Mouse (Mus musculus) intestine, embryonic 16.5 days (tissue): Measurements from ENCODE around the gene P2rx6. TPM values are rescaled to one million over a fixed set of nuclear protein-coding genes. Genes with fewer than 3 reads are reported as not detected.

ENCODE experiments used
- ATAC-seq: fragments of 200-750 bp; cut with Nextera tagmentation; 2 replicates; pipeline ENCODE4 v1.8.0; 2017; ENCODE audit warnings: moderate TSS enrichment, moderate library complexity
- H3K27ac ChIP-seq: fragments of 300-500 bp; sonication (generic); 2 replicates; pipeline ENCODE4 v1.5.1; 2014; ENCODE audit warnings: mild to moderate bottlenecking, low read length
- H3K27me3 ChIP-seq: fragments of 300-500 bp; sonication (generic); replicated peaks from 2 replicates; pipeline ENCODE4 v1.6.1; 2014; ENCODE audit warnings: low read length, control low read depth, mixed read lengths; ENCODE audit not compliant: control insufficient read depth, insufficient read depth
- H3K36me3 ChIP-seq: fragments of 300-500 bp; sonication (generic); 2 replicates; pipeline ENCODE4 v1.6.1; 2014; ENCODE audit warnings: low read length, control low read depth; ENCODE audit not compliant: control insufficient read depth, insufficient read depth
- H3K4me1 ChIP-seq: fragments of 300-500 bp; sonication (generic); 2 replicates; pipeline ENCODE4 v1.6.1; 2014; ENCODE audit warnings: low read length, control low read depth, mixed read lengths; ENCODE audit not compliant: control insufficient read depth, insufficient read depth
- H3K4me2 ChIP-seq: fragments of 300-500 bp; sonication (generic); 2 replicates; pipeline ENCODE4 v1.6.1; 2014; ENCODE audit warnings: low read depth, low read length, control low read depth
- H3K4me3 ChIP-seq: fragments of 300-500 bp; sonication (generic); 2 replicates; pipeline ENCODE4 v1.5.1; 2014; ENCODE audit warnings: mild to moderate bottlenecking, low read length
- H3K9ac ChIP-seq: fragments of 300-500 bp; sonication (generic); 2 replicates; pipeline ENCODE4 v1.6.1; 2014; ENCODE audit warnings: low read depth, low read length
- H3K9me3 ChIP-seq: fragments of 300-500 bp; sonication (generic); 2 replicates; pipeline ENCODE4 v1.6.1; 2016; ENCODE audit warnings: low read length, control low read depth; ENCODE audit not compliant: control insufficient read depth
- WGBS: fragments of 180-500 bp; shearing (Covaris S2); extraction: QIAGEN DNeasy Blood & Tissue Kit; methylation state at CpG from one replicate; pipeline ENCODE4 v1.1.7; 2014; 5-methylcytosine and 5-hydroxymethylcytosine counted together
- polyA plus RNA-seq: library from polyadenylated mRNA; unstranded; fragments of >200 nt; fragmentation: Nextera tagmentation; extraction: Ambion mirVana; gene quantifications from 2 replicates; pipeline ENCODE4 v1.2.1, GENCODE M21; 2015

The P2rx6 gene
- polyA plus RNA-seq, 1 experiment from 2014 or later = 0.48 TPM

DNA sequence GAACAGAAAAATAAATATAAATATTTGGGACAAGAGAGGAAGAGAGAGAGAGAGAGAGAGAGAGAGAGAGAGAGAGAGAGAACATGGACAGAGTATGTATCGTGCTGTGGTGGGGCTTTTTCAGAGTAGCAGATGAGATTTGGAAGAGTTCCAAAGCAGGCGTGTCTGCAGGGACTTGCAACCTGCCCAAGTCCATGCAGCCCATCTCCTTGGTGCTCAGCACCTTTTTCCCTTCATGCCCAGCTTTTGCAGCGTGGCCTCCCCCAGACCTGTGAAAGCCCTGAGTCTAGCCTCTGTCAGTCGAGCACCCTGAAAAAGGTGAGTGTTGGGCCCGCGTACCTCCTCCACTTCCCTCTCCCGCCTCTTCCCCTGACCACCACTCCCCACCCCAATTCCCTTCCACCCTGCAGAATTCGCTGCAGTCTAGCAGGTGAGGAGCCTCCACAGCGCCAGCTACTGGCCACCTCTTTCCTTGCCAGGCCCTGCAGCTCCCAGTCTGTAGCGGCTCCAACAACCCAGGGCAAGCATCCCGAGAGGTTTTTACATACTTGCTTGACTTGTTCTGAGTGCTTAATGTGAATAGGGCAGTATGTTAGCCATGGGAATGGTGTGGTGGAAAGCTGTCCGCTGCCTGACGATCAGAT is 56.4 kb downstream of the P2rx6 start:
- no peak overlapping the region for H3K9ac ChIP-seq
- H3K4me1 ChIP-seq = peaks cover 10% of the 10 kb centered on the region
- peak overlapping the region; percentile 21 for H3K4me2 ChIP-seq
- H3K4me3 ChIP-seq = no peak overlapping the region
- H3K27me3 ChIP-seq = no peaks in the 10 kb centered on the region
- ATAC-seq = peak; percentile 69
- WGBS = 13% methylated on average over 13 of the region's 13 CpGs
- no peaks in the 10 kb centered on the region for H3K36me3 ChIP-seq
- no peak overlapping the region for H3K27ac ChIP-seq
- no peaks in the 10 kb centered on the region for H3K9me3 ChIP-seq

DNA sequence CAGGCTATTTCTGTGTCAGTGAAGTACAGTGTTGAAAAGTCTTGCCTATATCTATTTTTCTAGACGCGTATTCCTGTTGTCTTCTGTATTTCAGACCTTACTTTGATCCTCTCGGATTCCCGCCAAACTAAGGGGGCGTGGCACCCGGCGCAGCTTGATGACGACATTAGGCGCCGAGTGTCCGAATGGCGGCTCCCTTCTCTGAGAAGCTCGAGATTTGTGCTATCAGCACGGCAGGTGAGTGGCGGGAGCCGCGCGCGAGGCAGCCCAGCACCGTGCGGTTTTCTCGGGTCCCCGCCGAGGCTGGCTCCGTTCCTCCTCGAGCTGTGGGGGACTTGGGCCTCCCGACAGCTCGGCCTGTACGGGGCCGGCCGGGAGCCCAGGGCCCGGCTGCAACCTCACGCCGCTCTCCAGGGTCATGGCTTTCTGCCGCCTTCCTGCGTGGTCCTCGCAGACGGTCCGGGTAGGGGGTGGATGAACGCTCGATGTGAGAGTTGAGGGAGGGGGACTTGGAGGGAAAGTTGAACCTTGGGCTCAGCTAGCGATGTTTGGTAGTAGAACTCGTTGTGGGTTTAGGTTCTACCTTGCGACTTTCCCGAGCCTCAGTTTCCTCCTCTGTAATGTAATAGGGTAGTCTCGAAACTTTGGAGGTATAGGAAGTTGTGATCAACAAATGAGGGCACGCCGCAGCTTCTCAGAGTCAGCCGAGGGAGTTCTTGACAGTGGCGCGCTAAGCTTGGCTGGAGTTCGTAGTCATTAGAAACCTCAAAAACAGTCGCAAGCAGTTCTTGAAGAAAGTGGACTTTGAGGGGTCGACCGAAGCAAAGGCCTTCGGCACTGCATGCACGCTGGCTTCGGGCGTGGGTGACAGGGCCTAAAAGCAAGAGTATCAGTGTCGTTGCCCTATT is 57.8 kb downstream of the P2rx6 start, which contains the start of gene Smpd4:
Smpd4 (plus strand) TSS at position 157 of the 908 bp plus-strand sequence.
- Histone ChIP-seq H3K27ac (no peak within 1 kb of the TSS), H3K4me2 (peak within 1 kb of the TSS; percentile 75), H3K27me3 (no peaks in the 10 kb centered on the region), H3K4me1 (peaks cover 10% of the 10 kb centered on the region), H3K36me3 (no peaks in the 10 kb centered on the region), H3K9me3 (no peaks in the 10 kb centered on the region), H3K9ac (peak within 1 kb of the TSS; percentile 96), H3K4me3 (peak within 1 kb of the TSS; percentile 99)
- 2% methylated on average over 60 of the region's 60 CpGs for WGBS
- ATAC-seq = peak; percentile 76

DNA sequence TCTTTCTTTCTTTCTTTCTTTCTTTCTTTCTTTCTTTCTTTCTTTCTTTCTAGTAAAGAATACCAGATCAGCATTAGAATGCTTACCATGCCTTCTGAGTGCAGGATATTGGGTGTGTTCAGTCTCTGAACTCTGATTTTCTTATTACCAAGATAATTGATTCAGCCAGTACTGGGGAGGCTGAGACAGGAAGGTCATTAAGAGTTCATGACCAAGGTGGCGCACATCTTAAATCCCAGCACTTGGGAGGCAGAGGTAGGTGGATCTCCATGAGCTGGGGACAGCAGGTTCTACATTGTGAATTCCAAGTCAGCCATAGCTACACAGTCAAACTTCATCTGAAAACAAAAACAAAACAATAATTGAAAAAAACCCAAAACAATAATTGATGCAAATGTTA is 60.3 kb downstream of the P2rx6 start:
- ATAC-seq = no peak
- Histone ChIP-seq H3K27ac (no peak overlapping the region), H3K4me3 (no peak overlapping the region), H3K4me2 (no peak overlapping the region), H3K36me3 (no peaks in the 10 kb centered on the region; the same call in 1 of the 2 replicates), H3K4me1 (peaks cover 10% of the 10 kb centered on the region), H3K9ac (no peak overlapping the region), H3K9me3 (no peaks in the 10 kb centered on the region), H3K27me3 (no peaks in the 10 kb centered on the region)
- 83% methylated on average over 1 of the region's 1 CpGs for WGBS

DNA sequence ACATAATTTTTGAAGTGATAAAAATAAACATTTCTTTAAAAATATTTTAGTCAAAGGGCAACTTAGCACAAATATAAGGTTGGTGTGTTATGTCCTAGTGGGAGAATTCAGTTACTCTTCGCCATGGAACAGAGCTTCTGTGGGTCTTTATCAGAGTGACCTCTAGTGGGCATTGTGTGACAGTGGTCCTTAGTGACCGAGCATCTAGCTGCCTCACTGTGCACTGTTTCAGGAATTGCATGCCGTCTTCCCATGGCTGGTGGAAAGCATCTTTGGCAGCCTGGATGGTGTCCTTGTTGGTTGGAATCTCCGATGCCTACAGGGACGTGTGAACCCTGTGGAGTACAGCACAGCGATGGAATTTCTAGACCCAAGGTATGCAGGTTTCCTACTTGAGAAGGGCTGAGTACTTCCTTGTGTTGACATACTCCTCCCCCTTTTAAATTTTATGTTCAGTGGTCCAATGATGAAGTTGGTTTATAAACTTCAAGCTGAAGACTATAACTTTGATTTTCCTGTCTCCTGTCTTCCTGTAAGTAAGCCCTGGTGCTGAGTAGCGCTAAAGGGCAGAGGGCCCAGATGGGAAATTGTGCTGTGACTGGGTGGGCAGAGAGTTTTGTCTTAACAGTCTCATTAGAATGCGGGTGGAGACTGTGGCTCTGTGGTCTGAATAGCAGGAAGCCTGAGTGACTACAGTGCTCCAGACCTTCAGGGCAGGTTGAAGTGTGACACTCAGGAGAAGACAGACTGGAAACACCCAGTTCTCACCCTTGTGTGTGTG is 64.0 kb downstream of the P2rx6 start:
- no peaks in the 10 kb centered on the region for H3K27me3 ChIP-seq
- H3K27ac ChIP-seq = no peak overlapping the region
- ATAC-seq = peak; percentile 46; the same call in 1 of the 2 replicates
- no peak overlapping the region for H3K4me3 ChIP-seq
- H3K4me1 ChIP-seq = peaks cover under 1% of the 10 kb centered on the region; the same call in 1 of the 2 replicates
- H3K9me3 ChIP-seq = no peaks in the 10 kb centered on the region
- H3K9ac ChIP-seq = no peak overlapping the region
- H3K4me2 ChIP-seq = no peak overlapping the region
- peaks cover 15% of the 10 kb centered on the region; the same call in 1 of the 2 replicates for H3K36me3 ChIP-seq
- 63% methylated on average over 8 of the region's 8 CpGs for WGBS

DNA sequence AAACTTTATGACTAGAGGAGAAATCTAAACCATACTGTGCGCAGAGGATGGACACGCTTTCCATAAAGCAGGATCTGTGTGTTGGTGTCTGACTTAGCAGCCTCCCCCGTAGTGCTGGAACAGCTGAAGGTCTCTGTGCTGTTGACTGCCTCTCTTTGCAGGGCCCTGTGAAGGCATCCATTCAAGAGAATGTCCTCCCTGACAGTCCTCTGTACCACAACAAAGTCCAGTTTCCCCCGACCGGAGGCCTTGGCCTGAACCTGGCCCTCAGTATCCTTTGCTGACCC is 64.5 kb downstream of the P2rx6 start:
- no peak for ATAC-seq
- Histone ChIP-seq H3K4me2 (no peak overlapping the region), H3K27ac (no peak overlapping the region), H3K9me3 (no peaks in the 10 kb centered on the region), H3K36me3 (peaks cover 15% of the 10 kb centered on the region; the same call in 1 of the 2 replicates), H3K9ac (no peak overlapping the region), H3K4me1 (no peaks in the 10 kb centered on the region), H3K4me3 (no peak overlapping the region), H3K27me3 (no peaks in the 10 kb centered on the region)
- 94% methylated on average over 5 of the region's 5 CpGs for WGBS

Other genes with a start within 250 kb of the P2rx6 start
- gene Serpind1, start 230.5 kb upstream of the P2rx6 start, polyA plus RNA-seq = 2.0 and 4.8 TPM in 2 replicates
- gene Snap29, start 155.9 kb upstream of the P2rx6 start, polyA plus RNA-seq = 15.2 and 15.9 TPM in 2 replicates
- gene Pi4ka, start 155.6 kb upstream of the P2rx6 start, polyA plus RNA-seq = 23.1 and 28.6 TPM in 2 replicates
- gene Crkl, start 109.9 kb upstream of the P2rx6 start, polyA plus RNA-seq = 42.7 and 42.9 TPM in 2 replicates
- gene Aifm3, start 72.3 kb upstream of the P2rx6 start, polyA plus RNA-seq = 8.9 and 9.7 TPM in 2 replicates
- gene Lztr1, start 53.2 kb upstream of the P2rx6 start, polyA plus RNA-seq = 96.8 and 128 TPM in 2 replicates
- 59.3 and 61.4 TPM in 2 replicates for gene Thap7, start 30.7 kb upstream of the P2rx6 start, polyA plus RNA-seq
- gene Lrrc74b, start 638 bp upstream of the P2rx6 start, polyA plus RNA-seq = 0.17 and 0.31 TPM in 2 replicates
- 36.2 and 38.1 TPM in 2 replicates for gene Slc7a4, start 21.3 kb downstream of the P2rx6 start, polyA plus RNA-seq
- 24.5 and 24.9 TPM in 2 replicates for gene Smpd4, start 57.5 kb downstream of the P2rx6 start, polyA plus RNA-seq
- gene Ccdc74a, start 84.6 kb downstream of the P2rx6 start, polyA plus RNA-seq = 5.0 and 5.3 TPM in 2 replicates
- 43.9 and 47.9 TPM in 2 replicates for gene Med15, start 171.0 kb downstream of the P2rx6 start, polyA plus RNA-seq
- 56.5 and 59.2 TPM in 2 replicates for gene Klhl22, start 197.7 kb downstream of the P2rx6 start, polyA plus RNA-seq
- 4.4 and 5.7 TPM in 2 replicates for gene Scarf2, start 235.4 kb downstream of the P2rx6 start, polyA plus RNA-seq